30 mouse cellular contexts compared by ENCODE assay signal in genomic region chr7:132619975-132620918, GRCm38 (mm10). TPM values are rescaled to one million over a fixed set of nuclear protein-coding genes. Genes with fewer than 3 reads are reported as not detected.
A peak's percentile ranks its signal among the peaks of the same experiment; 100 is the strongest.
DNase-seq lines count a peak whose midpoint lies in the region; ATAC-seq and TF ChIP-seq lines count a peak whose summit lies in the region.
"Had no signal": no experiment of that assay in that cellular context is flagged by ENCODE, and none has a peak within 500 bp of the region (broad histone marks: within the 10 kb centered on the region; RNA-seq: fewer than 3 reads in every experiment).

No protein-coding gene starts in this region.

- H3K9ac ChIP-seq in kidney, embryonic 15.5 days = no peak overlapping the region
- no peak overlapping the region for H3K9ac ChIP-seq in liver, postnatal 0 days (replicated peaks)
- H3K9ac ChIP-seq in liver, embryonic 12.5 days = no peak overlapping the region
- H3K9ac ChIP-seq: forebrain, embryonic 12.5 days; intestine, embryonic 15.5 days; limb, embryonic 13.5 days; liver, embryonic 15.5 days; stomach, embryonic 15.5 days had no signal

- TF ChIP-seq POLR2A in kidney, adult 2 months (IDR thresholded peaks at IDR 0.05; ENCODE audit: low read depth, low read length) = no peak

- WGBS in kidney, adult 2 months = 87% methylated on average over 15 of the region's 15 CpGs
- WGBS in kidney, embryonic 15.5 days = 90% methylated on average over 15 of the region's 15 CpGs
- WGBS in liver, postnatal 0 days (ENCODE audit: insufficient replicate concordance) = 69% methylated on average over 15 of the region's 15 CpGs
- WGBS in liver, embryonic 12.5 days (ENCODE audit: insufficient replicate concordance) = 72% methylated on average over 15 of the region's 15 CpGs

- ATAC-seq in kidney, embryonic 15.5 days (replicated peaks; ENCODE audit: low FRiP score) = no peak
- peak; percentile 90 for ATAC-seq in liver, postnatal 0 days
- no peak for ATAC-seq in liver, embryonic 12.5 days
- ATAC-seq: hindbrain, embryonic 16.5 days; intestine, embryonic 15.5 days had no signal

- H3K27ac ChIP-seq in kidney, adult 2 months (ENCODE audit: insufficient read depth, low read depth, low read length) = no peak overlapping the region
- H3K27ac ChIP-seq in kidney, embryonic 15.5 days = no peak overlapping the region
- H3K27ac ChIP-seq in liver, postnatal 0 days (ENCODE audit: low read depth) = peak overlapping the region; percentile 39; the same call in 1 of the 2 replicates
- no peak overlapping the region for H3K27ac ChIP-seq in liver, embryonic 12.5 days
- H3K27ac ChIP-seq: forebrain, embryonic 12.5 days; hindbrain, embryonic 10.5 days; intestine, embryonic 15.5 days; limb, embryonic 13.5 days; liver, embryonic 15.5 days; stomach, embryonic 15.5 days had no signal

- H3K36me3 ChIP-seq in kidney, adult 2 months (ENCODE audit: control insufficient read depth, insufficient read depth, low read length) = no peaks in the 10 kb centered on the region
- H3K36me3 ChIP-seq in kidney, embryonic 15.5 days = no peaks in the 10 kb centered on the region
- no peaks in the 10 kb centered on the region for H3K36me3 ChIP-seq in liver, postnatal 0 days (replicated peaks; ENCODE audit: insufficient read depth, low read length)
- no peaks in the 10 kb centered on the region for H3K36me3 ChIP-seq in liver, embryonic 12.5 days
- H3K36me3 ChIP-seq: forebrain, embryonic 12.5 days; hindbrain, embryonic 10.5 days; intestine, embryonic 15.5 days; limb, embryonic 13.5 days; liver, embryonic 15.5 days; stomach, embryonic 15.5 days had no signal

- no peaks in the 10 kb centered on the region for H3K4me1 ChIP-seq in kidney, adult 2 months (ENCODE audit: control insufficient read depth, insufficient read depth, low read length)
- peaks cover 10% of the 10 kb centered on the region for H3K4me1 ChIP-seq in kidney, embryonic 15.5 days
- no peaks in the 10 kb centered on the region for H3K4me1 ChIP-seq in liver, postnatal 0 days (ENCODE audit: insufficient read depth)
- H3K4me1 ChIP-seq in liver, embryonic 12.5 days = 0 out of 2 replicates have a peak, but pooled peaks cover 4% of the 10 kb centered on the region
- H3K4me1 ChIP-seq: intestine, embryonic 15.5 days; liver, embryonic 15.5 days; stomach, embryonic 15.5 days had no signal

- no peak overlapping the region for H3K4me2 ChIP-seq in kidney, embryonic 15.5 days
- H3K4me2 ChIP-seq in liver, postnatal 0 days (ENCODE audit: low read depth, low read length) = no peak overlapping the region
- no peak overlapping the region for H3K4me2 ChIP-seq in liver, embryonic 12.5 days
- H3K4me2 ChIP-seq: forebrain, embryonic 12.5 days; heart, embryonic 11.5 days; intestine, embryonic 15.5 days; limb, embryonic 13.5 days; liver, embryonic 15.5 days; midbrain, embryonic 11.5 days; stomach, embryonic 15.5 days had no signal

- peak; percentile 22; the same call in 1 of the 2 replicates for TF ChIP-seq CTCF in kidney, adult 2 months (conservative IDR thresholded peaks at IDR 0.05; ENCODE audit: insufficient read depth, insufficient read length, low read depth, low read length)
- TF ChIP-seq CTCF in liver, postnatal 0 days (IDR thresholded peaks at IDR 0.05; ENCODE audit: low read depth) = 0 out of 2 replicates have a peak, but pooled peaks have one; percentile 17

- H3K4me3 ChIP-seq in kidney, adult 2 months (ENCODE audit: insufficient read depth, low read depth, low read length) = no peak overlapping the region
- H3K4me3 ChIP-seq in kidney, embryonic 15.5 days (replicated peaks) = no peak overlapping the region
- no peak overlapping the region for H3K4me3 ChIP-seq in liver, postnatal 0 days (ENCODE audit: low read depth, low read length)
- no peak overlapping the region for H3K4me3 ChIP-seq in liver, embryonic 12.5 days
- H3K4me3 ChIP-seq: forebrain, embryonic 12.5 days; hindbrain, embryonic 10.5 days; intestine, embryonic 15.5 days; limb, embryonic 13.5 days; liver, embryonic 15.5 days; stomach, embryonic 15.5 days had no signal

- DNase-seq in adrenal gland, adult 2 months = peak; percentile 12
- no peak for DNase-seq in adrenal gland, postnatal 10 days
- peak; percentile 80 for DNase-seq in kidney, adult 2 months
- peak; percentile 29 for DNase-seq in liver, postnatal 0 days
- DNase-seq in c-Kit-positive CD71-positive TER-119-positive erythroid progenitor cells, embryonic 14.5 days (ENCODE audit: low spot score) = no peak
- DNase-seq: adrenal gland, postnatal 36 days; cerebellum, adult 11 months; cerebellum, adult 9-11 months; layer of hippocampus, postnatal 36 days; lung, postnatal 4 days; right cerebral cortex, adult 18-20 months; thymus, adult 18-20 months; thymus, postnatal 36 days had no signal

- no peaks in the 10 kb centered on the region for H3K27me3 ChIP-seq in kidney, adult 2 months (replicated peaks; ENCODE audit: control insufficient read depth, insufficient read depth, low read length)
- no peaks in the 10 kb centered on the region for H3K27me3 ChIP-seq in kidney, embryonic 15.5 days
- no peaks in the 10 kb centered on the region for H3K27me3 ChIP-seq in liver, postnatal 0 days (ENCODE audit: insufficient read depth, low read length)
- H3K27me3 ChIP-seq in liver, embryonic 12.5 days (replicated peaks) = no peaks in the 10 kb centered on the region; the same call in 1 of the 2 replicates
- H3K27me3 ChIP-seq: intestine, embryonic 15.5 days; limb, embryonic 13.5 days; stomach, embryonic 15.5 days had no signal

- TF ChIP-seq EP300 in liver, postnatal 0 days (IDR thresholded peaks at IDR 0.05; ENCODE audit: low read depth) = peak; percentile 22; the same call in 1 of the 2 replicates

- no peaks in the 10 kb centered on the region for H3K9me3 ChIP-seq in kidney, embryonic 15.5 days (replicated peaks)
- no peaks in the 10 kb centered on the region for H3K9me3 ChIP-seq in liver, postnatal 0 days (ENCODE audit: low read length)
- no peaks in the 10 kb centered on the region for H3K9me3 ChIP-seq in liver, embryonic 12.5 days (replicated peaks)
- H3K9me3 ChIP-seq: forebrain, embryonic 12.5 days; hindbrain, embryonic 10.5 days; intestine, embryonic 15.5 days; limb, embryonic 13.5 days; liver, embryonic 15.5 days; stomach, embryonic 15.5 days had no signal

RNA-seq across cellular contexts. Expression of gene Lhpp, which starts 9.8 kb away (rescaled TPM):
- total RNA-seq in adrenal gland, adult 2 months (2021) = 10 to 100 TPM; 23.0 to 25.2 TPM
- polyA plus RNA-seq in adrenal gland, adult 2 months (2012; rRNA removed) = 27.8 and 38.6 TPM in 2 replicates
- 10 to 100 TPM; 16.8 to 17.0 TPM for total RNA-seq in adrenal gland, postnatal 10 days (2021)
- 9.3 and 10.1 TPM in 2 replicates for polyA plus RNA-seq in kidney, adult 2 months (2012; rRNA removed)
- polyA plus RNA-seq in kidney, embryonic 15.5 days (2015; fragmentation: Nextera tagmentation; extraction: Ambion mirVana) = 22.3 and 22.5 TPM in 2 replicates
- 9.0 and 10.4 TPM in 2 replicates for polyA plus RNA-seq in liver, postnatal 0 days (2015; fragmentation: Nextera tagmentation; extraction: Ambion mirVana)
- polyA plus RNA-seq in liver, embryonic 12.5 days (2016; fragmentation: Nextera tagmentation; extraction: Ambion mirVana) = 8.9 and 9.2 TPM in 2 replicates

RNA-seq across cellular contexts. Expression of gene Nkx1-2, which starts 20.8 kb away (rescaled TPM):
- total RNA-seq in adrenal gland, adult 2 months (2021) = not detected
- not detected in 2 replicates for polyA plus RNA-seq in adrenal gland, adult 2 months (2012; rRNA removed)
- under 1 TPM in 1 of 2 experiments, not detected in 1; 0.12 TPM for total RNA-seq in adrenal gland, postnatal 10 days (2021)
- polyA plus RNA-seq in kidney, adult 2 months (2012; rRNA removed) = not detected in 2 replicates
- polyA plus RNA-seq in kidney, embryonic 15.5 days (2015; fragmentation: Nextera tagmentation; extraction: Ambion mirVana) = not detected in 2 replicates
- not detected in 2 replicates for polyA plus RNA-seq in liver, postnatal 0 days (2015; fragmentation: Nextera tagmentation; extraction: Ambion mirVana)
- polyA plus RNA-seq in liver, embryonic 12.5 days (2016; fragmentation: Nextera tagmentation; extraction: Ambion mirVana) = not detected in 2 replicates
- total RNA-seq: adrenal gland, postnatal 36 days; gastrocnemius, adult 18-20 months; layer of hippocampus, adult 18-20 months; layer of hippocampus, postnatal 36 days; left cerebral cortex, postnatal 25 days had no signal
- polyA plus RNA-seq: embryonic facial prominence, embryonic 11.5 days; heart, postnatal 0 days; liver, embryonic 15.5 days; lung, embryonic 16.5 days had no signal

RNA-seq across cellular contexts. Expression of gene Oat, which starts 44.0 kb away (rescaled TPM):
- total RNA-seq in adrenal gland, adult 2 months (2021) = 100 to 1,000 TPM in 1 of 2 experiments, 10 to 100 TPM in 1; 99.3 to 144 TPM
- 87.9 and 111 TPM in 2 replicates for polyA plus RNA-seq in adrenal gland, adult 2 months (2012; rRNA removed)
- 10 to 100 TPM; 79.0 to 83.3 TPM for total RNA-seq in adrenal gland, postnatal 10 days (2021)
- 399 and 457 TPM in 2 replicates for polyA plus RNA-seq in kidney, adult 2 months (2012; rRNA removed)
- polyA plus RNA-seq in kidney, embryonic 15.5 days (2015; fragmentation: Nextera tagmentation; extraction: Ambion mirVana) = 166 and 167 TPM in 2 replicates
- polyA plus RNA-seq in liver, postnatal 0 days (2015; fragmentation: Nextera tagmentation; extraction: Ambion mirVana) = 43.8 and 44.6 TPM in 2 replicates
- 94.4 and 96.9 TPM in 2 replicates for polyA plus RNA-seq in liver, embryonic 12.5 days (2016; fragmentation: Nextera tagmentation; extraction: Ambion mirVana)

Comparison
In these comparisons a context has a peak if more than half of its experiments do, and no peak if none do; other contexts are left out.
1. DNase-seq: peak in adrenal gland, adult 2 months (single experiment), kidney, adult 2 months (single experiment) and liver, postnatal 0 days (single experiment); none in adrenal gland, postnatal 10 days (single experiment) and c-Kit-positive CD71-positive TER-119-positive erythroid progenitor cells, embryonic 14.5 days (single experiment).